Mouse (Mus musculus) cerebellum, adult 2 months (tissue): ENCODE results near the gene Igfals. TPM values are rescaled to one million over a fixed set of nuclear protein-coding genes. Genes with fewer than 3 reads are reported as not detected.

Experiments
- DNase-seq, 2 experiments: peaks; one replicate each; pipeline ENCODE4 v3.0.0; 2021
- H3K27ac ChIP-seq: fragments of 200-500 bp; 2 replicates; pipeline ENCODE4 v1.5.1; 2012; ENCODE audit warnings: low read length, control low read depth, inconsistent platforms; ENCODE audit not compliant: insufficient read depth
- H3K27me3 ChIP-seq: fragments of 200-500 bp; 2 replicates; pipeline ENCODE4 v1.6.1; 2012; ENCODE audit warnings: inconsistent platforms, mild to moderate bottlenecking, low read length, moderate library complexity; ENCODE audit not compliant: control insufficient read depth, insufficient read depth
- H3K4me1 ChIP-seq: fragments of 200-500 bp; 2 replicates; pipeline ENCODE4 v1.6.1; 2011; ENCODE audit warnings: low read length; ENCODE audit not compliant: control insufficient read depth, insufficient read depth
- H3K4me3 ChIP-seq: fragments of 200-500 bp; replicated peaks from 2 replicates; pipeline ENCODE3; 2011; ENCODE audit warnings: mild to moderate bottlenecking, low read depth, low read length, control low read depth; ENCODE audit not compliant: insufficient read depth
- CTCF ChIP-seq: fragments of 200-500 bp; IDR thresholded peaks from 2 replicates; pipeline ENCODE4 v1.5.1; 2011; ENCODE audit warnings: low read depth, mild to moderate bottlenecking, control low read depth, low read length, moderate library complexity, borderline replicate concordance; ENCODE audit not compliant: insufficient read depth
- POLR2A ChIP-seq: fragments of 200-500 bp; IDR thresholded peaks from 2 replicates; pipeline ENCODE4 v1.6.1; 2011; ENCODE audit warnings: low read length, control low read depth, borderline replicate concordance; ENCODE audit not compliant: insufficient read depth
- WGBS: fragments of 180-500 bp; shearing (Covaris S2); methylation state at CpG from one replicate; pipeline ENCODE4 v1.1.7; 2018; 5-methylcytosine and 5-hydroxymethylcytosine counted together
- polyA plus RNA-seq: library from polyadenylated mRNA; depleted of rRNA; stranded (reverse); fragments of >200 nt; gene quantifications from 2 replicates; pipeline ENCODE4 v1.2.3, GENCODE M21; 2012; rRNA removed

Igfals gene
- polyA plus RNA-seq, 1 experiment: 0.11 TPM

GRCm38 (mm10) chr17:24907591-24907990 lies 41.8 kb downstream of the Igfals start:
- WGBS: 80% methylated on average over 2 of the region's 2 CpGs
- Histone ChIP-seq H3K27ac (no peak overlapping the region), H3K4me3 (no peak overlapping the region), H3K4me1 (no peaks in the 10 kb centered on the region), H3K27me3 (no peaks in the 10 kb centered on the region)
- peak in 1 of 2 experiments; percentile 5 for DNase-seq
- TF ChIP-seq POLR2A (no peak), CTCF (no peak)

- no peak overlapping the region for H3K4me3 ChIP-seq
- no peaks in the 10 kb centered on the region for H3K27me3 ChIP-seq
- no peak overlapping the region for H3K27ac ChIP-seq
- DNase-seq: no peak
- no peaks in the 10 kb centered on the region for H3K4me1 ChIP-seq
- TF ChIP-seq CTCF: no peak
- TF ChIP-seq POLR2A: no peak
These were observed 48.2 kb downstream of the Igfals start for GRCm38 (mm10) chr17:24913984-24914383.

GRCm38 (mm10) chr17:24923246-24923645 lies 57.4 kb downstream of the Igfals start:
- Histone ChIP-seq H3K4me3 (no peak overlapping the region), H3K27me3 (no peaks in the 10 kb centered on the region), H3K27ac (no peak overlapping the region), H3K4me1 (no peaks in the 10 kb centered on the region; the same call in 1 of the 2 replicates)
- no peak for TF ChIP-seq CTCF
- TF ChIP-seq POLR2A: no peak
- no peak for DNase-seq
- WGBS: 88% methylated on average over 1 of the region's 1 CpGs

GRCm38 (mm10) chr17:24929506-24929905 lies 63.7 kb downstream of the Igfals start:
- Histone ChIP-seq H3K27ac (no peak overlapping the region), H3K4me3 (no peak overlapping the region), H3K4me1 (peaks cover 11% of the 10 kb centered on the region; the same call in 1 of the 2 replicates), H3K27me3 (no peaks in the 10 kb centered on the region)
- 71% methylated on average over 1 of the region's 1 CpGs for WGBS
- TF ChIP-seq POLR2A (no peak), CTCF (no peak)
- DNase-seq: no peak

Other genes starting within 250 kb of the Igfals start
- gene Tsc2, start 233.4 kb upstream of the Igfals start, polyA plus RNA-seq: 168 and 194 TPM in 2 replicates
- 9.0 TPM in 2 replicates for gene Nthl1, start 233.3 kb upstream of the Igfals start, polyA plus RNA-seq
- gene Slc9a3r2, start 215.7 kb upstream of the Igfals start, polyA plus RNA-seq: 140 and 146 TPM in 2 replicates
- not detected in 2 replicates for gene Npw, start 207.5 kb upstream of the Igfals start, polyA plus RNA-seq
- gene Zfp598, start 196.3 kb upstream of the Igfals start, polyA plus RNA-seq: 92.6 and 98.6 TPM in 2 replicates
- 130 and 132 TPM in 2 replicates for gene Syngr3, start 176.0 kb upstream of the Igfals start, polyA plus RNA-seq
- 26.7 and 30.9 TPM in 2 replicates for gene Gfer, start 169.8 kb upstream of the Igfals start, polyA plus RNA-seq
- gene Noxo1, start 169.8 kb upstream of the Igfals start, polyA plus RNA-seq: 7.3 and 7.4 TPM in 2 replicates
- 60.6 and 62.4 TPM in 2 replicates for gene Tbl3, start 158.3 kb upstream of the Igfals start, polyA plus RNA-seq
- 0.18 and 0.57 TPM in 2 replicates for gene Rnf151, start 147.9 kb upstream of the Igfals start, polyA plus RNA-seq
- gene Rps2, start 147.9 kb upstream of the Igfals start, polyA plus RNA-seq: 577 and 621 TPM in 2 replicates
- 548 and 613 TPM in 2 replicates for gene Ndufb10, start 141.5 kb upstream of the Igfals start, polyA plus RNA-seq
- gene Rpl3l, start 138.2 kb upstream of the Igfals start, polyA plus RNA-seq: 0.67 and 0.70 TPM in 2 replicates
- 63.3 and 66.8 TPM in 2 replicates for gene Msrb1, start 129.4 kb upstream of the Igfals start, polyA plus RNA-seq
- 0.80 and 1.0 TPM in 2 replicates for gene Hs3st6, start 113.0 kb upstream of the Igfals start, polyA plus RNA-seq
- not detected in 2 replicates for gene Meiob, start 61.7 kb upstream of the Igfals start, polyA plus RNA-seq
- 195 and 209 TPM in 2 replicates for gene Hagh, start 25.9 kb upstream of the Igfals start, polyA plus RNA-seq
- gene Fahd1, start 15.6 kb upstream of the Igfals start, polyA plus RNA-seq: 31.1 and 33.4 TPM in 2 replicates
- gene Nubp2, start 20.4 kb downstream of the Igfals start, polyA plus RNA-seq: 36.4 and 39.0 TPM in 2 replicates
- 124 and 138 TPM in 2 replicates for gene Spsb3, start 20.6 kb downstream of the Igfals start, polyA plus RNA-seq
- 57.3 and 62.7 TPM in 2 replicates for gene Eme2, start 29.1 kb downstream of the Igfals start, polyA plus RNA-seq
- 147 and 149 TPM in 2 replicates for gene Mrps34, start 29.1 kb downstream of the Igfals start, polyA plus RNA-seq
- 99.0 and 109 TPM in 2 replicates for gene Nme3, start 30.5 kb downstream of the Igfals start, polyA plus RNA-seq
- gene Mapk8ip3, start 71.0 kb downstream of the Igfals start, polyA plus RNA-seq: 358 and 363 TPM in 2 replicates
- 10.6 and 12.3 TPM in 2 replicates for gene Jpt2, start 94.7 kb downstream of the Igfals start, polyA plus RNA-seq
- 19.8 and 21.3 TPM in 2 replicates for gene Cramp1l, start 149.8 kb downstream of the Igfals start, polyA plus RNA-seq
- 18.0 and 19.2 TPM in 2 replicates for gene Ift140, start 150.1 kb downstream of the Igfals start, polyA plus RNA-seq
- gene Tmem204, start 217.6 kb downstream of the Igfals start, polyA plus RNA-seq: 20.4 and 22.8 TPM in 2 replicates
- 39.5 and 43.7 TPM in 2 replicates for gene Telo2, start 250.0 kb downstream of the Igfals start, polyA plus RNA-seq